Mouse (Mus musculus) liver, embryonic 13.5 days (tissue): ENCODE results near the gene Ccdc142. TPM values are rescaled to one million over a fixed set of nuclear protein-coding genes. Genes with fewer than 3 reads are reported as not detected.

Experiments
- ATAC-seq: fragments of 200-750 bp; cut with Nextera tagmentation; 2 replicates; pipeline ENCODE4 v1.8.0; 2017; ENCODE audit warnings: low read depth, mild to moderate bottlenecking, moderate number of reproducible peaks, moderate library complexity
- DNase-seq: peaks from one replicate; pipeline ENCODE4 v3.0.0; 2022
- H3K27ac ChIP-seq: fragments of 300-500 bp; sonication (generic); 2 replicates; pipeline ENCODE4 v1.5.1; 2015; ENCODE audit warnings: moderate library complexity, mild to moderate bottlenecking, inconsistent platforms
- H3K27me3 ChIP-seq: fragments of 300-500 bp; sonication (generic); 2 replicates; pipeline ENCODE4 v1.6.1; 2015; ENCODE audit warnings: mild to moderate bottlenecking, inconsistent platforms
- H3K36me3 ChIP-seq: fragments of 300-500 bp; sonication (generic); 2 replicates; pipeline ENCODE4 v1.6.1; 2015; ENCODE audit warnings: mild to moderate bottlenecking, inconsistent platforms
- H3K4me1 ChIP-seq: fragments of 300-500 bp; sonication (generic); replicated peaks from 2 replicates; pipeline ENCODE4 v1.6.1; 2015; ENCODE audit warnings: inconsistent platforms
- H3K4me2 ChIP-seq: fragments of 300-500 bp; sonication (generic); 2 replicates; pipeline ENCODE4 v1.6.1; 2015; ENCODE audit warnings: inconsistent platforms, mild to moderate bottlenecking, moderate library complexity
- H3K4me3 ChIP-seq: fragments of 300-500 bp; sonication (generic); replicated peaks from 2 replicates; pipeline ENCODE4 v1.5.1; 2015; ENCODE audit warnings: mild to moderate bottlenecking, inconsistent platforms
- H3K9ac ChIP-seq: fragments of 300-500 bp; sonication (generic); 2 replicates; pipeline ENCODE4 v1.6.1; 2015; ENCODE audit warnings: mild to moderate bottlenecking, inconsistent platforms
- H3K9me3 ChIP-seq: fragments of 300-500 bp; sonication (generic); replicated peaks from 2 replicates; pipeline ENCODE4 v1.6.1; 2016; ENCODE audit warnings: inconsistent platforms
- WGBS: fragments of 180-500 bp; shearing (Covaris S2); methylation state at CpG from one replicate; pipeline ENCODE4 v1.1.7; 2015; ENCODE audit not compliant: insufficient replicate concordance; 5-methylcytosine and 5-hydroxymethylcytosine counted together
- polyA plus RNA-seq: library from polyadenylated mRNA; unstranded; fragments of >200 nt; fragmentation: Nextera tagmentation; extraction: Ambion mirVana; gene quantifications from 2 replicates; pipeline ENCODE4 v1.2.1, GENCODE M21; 2015

Gene Ccdc142
- polyA plus RNA-seq, 1 experiment from 2014 or later, result 1.1 TPM

DNA sequence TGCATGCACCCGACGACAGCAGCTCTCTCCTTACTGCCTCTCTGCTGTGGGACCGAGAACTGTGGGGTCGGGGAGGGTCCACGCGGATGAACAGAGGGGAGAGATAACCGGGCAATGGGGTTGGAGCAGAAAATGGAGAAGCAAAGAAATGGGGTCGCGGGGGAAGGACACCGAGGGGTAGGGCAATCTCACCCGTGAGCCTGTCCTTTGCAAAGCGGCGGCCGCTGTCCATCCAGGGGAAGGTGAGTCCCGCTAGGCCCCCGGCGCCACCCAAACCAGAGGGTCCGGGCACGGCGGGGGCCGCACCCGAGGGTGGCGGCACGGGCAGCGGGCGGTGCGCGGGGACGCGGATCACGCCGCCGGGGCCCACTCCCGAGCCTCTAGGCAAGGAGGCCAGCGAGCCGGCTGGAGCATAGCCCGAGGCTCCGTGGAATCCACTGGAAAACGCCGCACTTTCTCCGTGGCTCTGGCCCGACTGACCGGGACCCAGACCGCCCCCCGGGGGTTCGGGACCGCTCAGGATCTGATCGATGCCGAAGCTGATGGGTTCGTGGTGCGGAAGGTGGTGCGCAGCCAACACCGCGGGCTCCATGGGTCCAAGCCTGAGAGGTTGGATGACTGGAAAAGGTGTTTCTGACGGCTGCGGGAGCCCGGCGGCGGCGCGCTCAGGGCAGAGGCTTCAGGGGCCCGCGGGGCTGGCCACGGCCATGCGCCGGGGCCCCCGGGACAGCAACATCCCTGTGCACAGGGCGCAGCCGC lies 31.7 kb upstream of the Ccdc142 start:
- H3K4me2 ChIP-seq, result peak overlapping the region; percentile 53
- DNase-seq, result no peak
- peaks cover 100% of the 10 kb centered on the region for H3K27me3 ChIP-seq
- no peak overlapping the region for H3K9ac ChIP-seq
- H3K36me3 ChIP-seq, result no peaks in the 10 kb centered on the region
- no peak for ATAC-seq
- H3K4me1 ChIP-seq, result peaks cover 34% of the 10 kb centered on the region
- H3K9me3 ChIP-seq, result no peaks in the 10 kb centered on the region
- 3% methylated on average over 69 of the region's 69 CpGs for WGBS
- peak overlapping the region; percentile 38 for H3K4me3 ChIP-seq
- H3K27ac ChIP-seq, result no peak overlapping the region

DNA sequence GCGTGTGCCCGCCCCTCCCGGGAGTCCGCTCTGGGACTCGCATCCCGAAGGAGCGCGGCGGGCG lies 31.3 kb upstream of the Ccdc142 start, which contains the start of gene Tlx2:
Tlx2 (minus strand) TSS at position 47 of the 64 bp plus-strand sequence.
- ATAC-seq (no peak), DNase-seq (no peak)
- H3K4me2 ChIP-seq, result peak within 1 kb of the TSS; percentile 53
- H3K9me3 ChIP-seq, result no peaks in the 10 kb centered on the region
- H3K9ac ChIP-seq, result no peak within 1 kb of the TSS
- WGBS, result 4% methylated on average over 10 of the region's 10 CpGs
- H3K27me3 ChIP-seq, result peaks cover 100% of the 10 kb centered on the region
- no peaks in the 10 kb centered on the region for H3K36me3 ChIP-seq
- H3K4me1 ChIP-seq, result peaks cover 34% of the 10 kb centered on the region
- H3K4me3 ChIP-seq, result peak within 1 kb of the TSS; percentile 38
- H3K27ac ChIP-seq, result no peak within 1 kb of the TSS

DNA sequence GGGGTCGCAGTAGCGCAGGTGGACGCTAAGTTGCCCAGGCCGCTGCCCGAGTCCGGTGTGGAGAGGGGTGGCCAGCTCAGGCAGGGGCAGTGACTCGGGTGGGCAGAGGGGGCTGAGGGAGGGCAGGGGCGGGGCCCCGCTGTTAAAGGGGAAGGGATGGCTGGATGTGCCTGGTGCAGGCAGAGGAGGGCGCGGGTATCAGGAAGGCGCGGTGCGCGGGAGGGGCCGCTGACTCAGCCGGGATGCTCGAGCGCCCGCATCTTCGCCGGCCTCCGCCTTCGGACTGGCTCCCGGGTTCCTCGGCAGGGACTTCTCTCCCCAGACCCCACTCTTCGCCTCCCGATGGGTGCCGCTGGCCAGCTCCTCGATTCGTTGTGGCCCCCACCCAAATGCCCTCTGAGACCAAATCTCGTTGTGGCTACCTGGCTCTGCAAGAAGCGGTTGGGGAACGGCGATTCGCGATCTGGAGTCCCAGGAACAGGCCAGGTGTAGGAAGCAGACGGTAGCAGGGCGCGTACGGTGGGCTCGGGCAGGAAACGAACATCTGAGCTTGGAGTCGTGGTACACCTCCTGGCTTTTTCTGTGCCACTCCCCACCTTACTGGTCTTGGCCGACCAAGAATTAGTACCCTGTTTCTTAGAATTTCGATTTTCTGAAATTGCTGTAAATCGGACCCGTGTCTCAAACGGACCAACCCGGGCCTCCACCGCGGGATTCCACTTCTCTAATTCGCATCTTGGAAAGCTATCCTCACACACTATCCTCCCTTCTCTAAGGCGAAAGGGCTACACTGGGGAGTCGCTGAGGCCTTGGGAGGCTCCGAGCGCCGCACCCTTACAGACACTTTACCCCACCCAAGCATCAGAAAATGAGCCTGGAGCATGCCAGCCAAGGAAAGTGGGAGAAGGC lies 30.8 kb upstream of the Ccdc142 start:
- peak overlapping the region; percentile 29 for H3K4me2 ChIP-seq
- no peak overlapping the region for H3K27ac ChIP-seq
- H3K27me3 ChIP-seq, result peaks cover 100% of the 10 kb centered on the region
- no peaks in the 10 kb centered on the region for H3K36me3 ChIP-seq
- peak overlapping the region; percentile 38 for H3K4me3 ChIP-seq
- DNase-seq, result no peak
- WGBS, result 2% methylated on average over 58 of the region's 58 CpGs
- no peak overlapping the region for H3K9ac ChIP-seq
- ATAC-seq, result no peak
- H3K9me3 ChIP-seq, result no peaks in the 10 kb centered on the region
- peaks cover 34% of the 10 kb centered on the region for H3K4me1 ChIP-seq

GRCm38 (mm10) chr6:83071220-83071619 lies 30.2 kb upstream of the Ccdc142 start:
- Histone ChIP-seq H3K27me3 (peaks cover 100% of the 10 kb centered on the region), H3K9me3 (no peaks in the 10 kb centered on the region), H3K4me2 (peak overlapping the region; percentile 29), H3K36me3 (no peaks in the 10 kb centered on the region), H3K4me3 (peak overlapping the region; percentile 38), H3K4me1 (peaks cover 34% of the 10 kb centered on the region), H3K9ac (no peak overlapping the region), H3K27ac (no peak overlapping the region; the same call in 1 of the 2 replicates)
- WGBS, result 2% methylated on average over 21 of the region's 24 CpGs
- ATAC-seq (no peak), DNase-seq (no peak)

DNA sequence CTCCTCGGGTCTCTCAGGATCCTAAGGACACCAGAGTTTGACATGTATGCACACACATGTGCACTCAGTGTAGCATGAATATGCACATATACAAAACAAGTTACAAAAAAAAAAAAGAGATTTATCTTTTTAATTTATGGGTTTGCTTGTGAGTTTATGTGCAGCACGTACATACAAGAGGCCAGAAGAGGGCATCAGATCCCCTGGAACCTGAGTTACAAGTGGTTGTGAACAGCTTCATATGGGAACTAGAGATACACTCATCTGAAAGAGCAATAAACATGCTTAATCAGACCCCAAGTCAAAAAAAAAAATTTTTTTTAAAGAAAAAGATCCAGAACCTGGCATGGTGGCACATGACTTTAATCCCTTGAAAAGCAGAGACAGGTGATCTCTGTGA lies 26.4 kb upstream of the Ccdc142 start:
- WGBS, result 8% methylated on average over 2 of the region's 2 CpGs
- DNase-seq, result no peak

GRCm38 (mm10) chr6:83077630-83078323 lies 23.6 kb upstream of the Ccdc142 start, which contains the start of gene Pcgf1:
Pcgf1 (plus strand) TSS chr6:83077869.
- ATAC-seq (peak; percentile 49), DNase-seq (no peak)
- H3K4me1 ChIP-seq, result peaks cover 27% of the 10 kb centered on the region
- WGBS, result under 1% methylated on average over 54 of the region's 54 CpGs
- peaks cover 57% of the 10 kb centered on the region for H3K27me3 ChIP-seq
- peak within 1 kb of the TSS; percentile 87 for H3K9ac ChIP-seq
- peak within 1 kb of the TSS; percentile 98 for H3K4me2 ChIP-seq
- peaks cover 19% of the 10 kb centered on the region for H3K36me3 ChIP-seq
- H3K9me3 ChIP-seq, result no peaks in the 10 kb centered on the region
- H3K4me3 ChIP-seq, result peak within 1 kb of the TSS; percentile 86
- H3K27ac ChIP-seq, result peak within 1 kb of the TSS; percentile 85

More for the DNA sequence above, 26.4 kb upstream of the Ccdc142 start:
- Histone ChIP-seq H3K9me3 (no peaks in the 10 kb centered on the region), H3K9ac (no peak overlapping the region), H3K4me3 (no peak overlapping the region), H3K36me3 (peaks cover 2% of the 10 kb centered on the region), H3K4me1 (peaks cover 35% of the 10 kb centered on the region), H3K27me3 (peaks cover 76% of the 10 kb centered on the region), H3K4me2 (no peak overlapping the region), H3K27ac (no peak overlapping the region)
- ATAC-seq, result no peak

DNA sequence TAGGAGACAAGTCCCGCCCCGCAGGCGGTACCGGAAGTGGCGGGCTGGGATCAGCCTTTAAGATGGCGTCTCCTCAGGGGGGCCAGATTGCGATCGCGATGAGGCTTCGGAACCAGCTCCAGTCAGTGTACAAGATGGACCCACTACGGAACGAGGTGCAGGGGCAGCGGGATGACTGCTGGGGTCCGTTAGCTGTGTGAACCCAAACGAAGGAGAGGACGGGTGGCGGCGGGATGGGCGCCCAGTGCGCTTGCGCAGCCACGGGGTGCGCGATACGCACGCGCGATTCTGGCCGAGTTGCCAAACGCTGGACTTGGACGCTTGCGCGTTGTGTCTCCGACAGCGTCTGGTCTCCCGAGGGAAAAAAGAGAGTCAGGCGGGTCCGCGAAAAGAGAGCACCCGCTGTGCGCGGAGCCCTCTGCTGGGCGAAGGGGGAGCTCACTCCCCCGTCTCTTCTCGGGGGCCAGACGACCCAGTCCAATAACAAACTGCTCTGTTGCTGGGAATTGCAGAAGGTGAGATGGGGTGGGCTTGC lies 23.0 kb upstream of the Ccdc142 start:
- ATAC-seq, result peak; percentile 88
- peak overlapping the region; percentile 86 for H3K4me3 ChIP-seq
- peak overlapping the region; percentile 87 for H3K9ac ChIP-seq
- peak; percentile 98 for DNase-seq
- H3K9me3 ChIP-seq, result no peaks in the 10 kb centered on the region
- under 1% methylated on average over 46 of the region's 46 CpGs for WGBS
- H3K4me1 ChIP-seq, result peaks cover 27% of the 10 kb centered on the region
- peak overlapping the region; percentile 85 for H3K27ac ChIP-seq
- H3K27me3 ChIP-seq, result peaks cover 57% of the 10 kb centered on the region
- H3K36me3 ChIP-seq, result peaks cover 19% of the 10 kb centered on the region
- H3K4me2 ChIP-seq, result peak overlapping the region; percentile 98

DNA sequence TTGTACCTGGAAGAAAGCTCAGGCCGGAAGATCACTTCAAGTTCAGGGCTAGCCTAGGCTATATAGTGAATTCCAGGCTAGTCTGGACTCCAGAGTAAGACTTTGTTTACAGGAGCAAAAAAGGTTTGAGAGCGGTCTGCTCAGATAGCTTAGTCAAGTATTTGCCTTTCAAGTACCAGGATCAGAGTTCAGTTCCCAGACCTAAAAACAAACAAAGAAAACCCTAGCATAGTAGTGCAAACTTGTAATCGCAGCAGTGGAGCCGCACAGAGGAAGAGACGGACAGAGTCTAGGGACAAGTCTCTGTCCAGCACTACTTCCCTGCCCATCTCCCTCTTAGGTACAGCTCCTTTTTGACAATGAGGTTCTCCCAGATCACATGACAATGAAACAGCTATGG lies 21.2 kb upstream of the Ccdc142 start:
- Histone ChIP-seq H3K9ac (no peak overlapping the region), H3K27ac (no peak overlapping the region), H3K4me3 (no peak overlapping the region), H3K9me3 (no peaks in the 10 kb centered on the region), H3K27me3 (peaks cover 57% of the 10 kb centered on the region), H3K36me3 (peaks cover 19% of the 10 kb centered on the region), H3K4me2 (no peak overlapping the region; the same call in 1 of the 2 replicates), H3K4me1 (peaks cover 27% of the 10 kb centered on the region)
- WGBS, result 92% methylated on average over 5 of the region's 5 CpGs
- no peak for DNase-seq
- ATAC-seq, result no peak

DNA sequence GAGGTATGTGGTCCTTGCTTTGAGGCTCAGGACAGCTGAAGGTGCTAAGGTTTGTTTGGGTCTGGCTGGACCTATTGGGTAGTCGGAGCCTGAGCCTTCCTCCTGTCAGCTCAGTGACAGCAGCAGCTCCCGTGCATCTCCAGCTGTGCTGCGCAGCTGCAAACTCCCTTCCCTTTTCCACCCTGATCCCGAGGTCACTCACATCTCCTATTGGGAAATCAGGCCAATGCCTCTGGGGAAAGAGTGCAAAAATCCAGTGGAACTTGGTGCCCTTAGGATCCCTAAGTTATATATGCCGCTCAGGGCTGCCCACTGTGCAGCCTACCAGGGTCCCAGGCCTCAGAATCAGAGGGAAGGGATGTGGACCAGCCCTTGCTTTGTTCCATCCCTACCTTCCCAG lies 17.9 kb upstream of the Ccdc142 start:
- DNase-seq, result no peak
- H3K4me1 ChIP-seq, result peaks cover 37% of the 10 kb centered on the region
- no peak for ATAC-seq

GRCm38 (mm10) chr6:83084477-83084876 lies 16.9 kb upstream of the Ccdc142 start:
- Histone ChIP-seq H3K27me3 (peaks cover 75% of the 10 kb centered on the region), H3K27ac (no peak overlapping the region), H3K36me3 (peaks cover 19% of the 10 kb centered on the region), H3K9me3 (no peaks in the 10 kb centered on the region), H3K9ac (no peak overlapping the region), H3K4me3 (no peak overlapping the region), H3K4me1 (peaks cover 29% of the 10 kb centered on the region), H3K4me2 (no peak overlapping the region)
- WGBS, result 17% methylated on average over 6 of the region's 6 CpGs
- ATAC-seq (no peak), DNase-seq (no peak)

More for the DNA sequence above, 17.9 kb upstream of the Ccdc142 start:
- WGBS, result 31% methylated on average over 5 of the region's 5 CpGs
- Histone ChIP-seq H3K4me2 (no peak overlapping the region), H3K9ac (no peak overlapping the region), H3K36me3 (peaks cover 19% of the 10 kb centered on the region), H3K4me3 (no peak overlapping the region), H3K27me3 (peaks cover 66% of the 10 kb centered on the region), H3K27ac (no peak overlapping the region), H3K9me3 (no peaks in the 10 kb centered on the region)
